Mouse (Mus musculus) erythroblast, embryonic 14.5 days (primary cell): Measurements from ENCODE around the gene Ptgds.

Experiments
- GATA1 ChIP-seq: IDR thresholded peaks from 2 replicates; pipeline ENCODE4 v1.6.1; 2012; ENCODE audit warnings: low read length, inconsistent platforms, mixed read lengths
- TAL1 ChIP-seq: IDR thresholded peaks from 3 replicates; pipeline ENCODE4 v1.6.1; 2012; ENCODE audit warnings: low read length, inconsistent platforms, mixed read lengths

DNA sequence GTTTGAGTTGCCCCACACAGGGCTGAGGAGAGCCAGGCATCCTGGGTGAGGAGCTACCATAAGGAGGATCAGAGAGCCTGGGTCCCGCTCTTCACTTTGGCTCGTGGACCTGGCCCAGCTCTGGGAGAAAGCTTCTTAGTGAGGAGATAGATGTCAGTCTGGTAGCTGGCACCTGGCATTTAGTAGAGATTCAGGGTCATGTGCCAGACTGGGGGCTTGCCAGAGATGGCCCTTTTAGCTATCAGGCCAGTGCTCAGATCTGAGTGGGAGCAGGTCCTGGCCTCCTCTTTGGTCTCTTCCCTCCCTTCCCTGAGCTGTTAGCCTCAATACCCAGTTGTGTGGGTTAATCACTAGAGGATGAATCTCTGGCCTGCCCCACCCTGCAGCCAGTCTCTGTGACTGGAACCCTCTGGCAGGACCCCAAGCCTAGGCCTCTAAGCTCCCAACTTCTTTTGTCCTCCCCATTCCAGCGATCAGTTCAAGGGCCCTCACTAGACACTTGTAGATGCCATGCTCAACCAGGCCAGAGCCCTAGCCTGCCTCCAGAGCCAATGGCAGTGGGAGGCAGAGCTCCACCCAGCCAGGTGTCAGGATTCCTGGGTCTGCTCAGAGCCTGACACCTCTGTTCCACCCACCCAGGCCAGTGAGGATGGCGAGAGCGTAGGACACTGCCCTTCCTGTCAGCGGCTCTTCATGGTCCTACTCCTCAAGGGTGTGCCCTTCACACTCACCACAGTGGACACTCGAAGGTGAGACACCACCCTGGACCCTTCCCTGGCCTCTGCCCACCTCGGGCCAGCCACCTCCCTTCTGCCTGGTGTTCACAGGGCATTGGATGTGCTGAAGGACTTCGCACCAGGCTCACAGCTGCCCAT is 12.6 kb downstream of the Ptgds start:
- TF ChIP-seq GATA1, result no peak
- no peak for TF ChIP-seq TAL1
